Comparison of ENCODE assay signal across 22 mouse cellular contexts in genomic region chr6:38755188-38755587, GRCm38 (mm10).
DNase-seq lines count a peak whose midpoint lies in the region; ATAC-seq and TF ChIP-seq lines count a peak whose summit lies in the region.
"Had no signal": no experiment of that assay in that cellular context is flagged by ENCODE, and none has a peak within 500 bp of the region (broad histone marks: within the 10 kb centered on the region; RNA-seq: fewer than 3 reads in every experiment).

No protein-coding gene starts in this region.

- no peak overlapping the region for H3K4me2 ChIP-seq in heart, postnatal 0 days (ENCODE audit: low read depth, low read length)
- H3K4me2 ChIP-seq: embryonic facial prominence, embryonic 12.5 days; forebrain, embryonic 12.5 days; heart, embryonic 13.5 days; hindbrain, embryonic 12.5 days; limb, embryonic 15.5 days had no signal

- H3K27me3 ChIP-seq in heart, postnatal 0 days (ENCODE audit: control insufficient read depth, insufficient read depth, low read length) = no peaks in the 10 kb centered on the region
- H3K27me3 ChIP-seq: embryonic facial prominence, embryonic 12.5 days; forebrain, embryonic 12.5 days; heart, embryonic 13.5 days; hindbrain, embryonic 12.5 days; limb, embryonic 15.5 days had no signal

- 44% methylated on average over 2 of the region's 2 CpGs for WGBS in heart, postnatal 0 days

- ATAC-seq in heart, postnatal 0 days (ENCODE audit: insufficient read depth, low read depth) = no peak
- ATAC-seq: CD4-positive, CD25-positive, alpha-beta regulatory T cell, adult 4 months; intestine, postnatal 0 days; midbrain, embryonic 16.5 days had no signal

- TF ChIP-seq EP300 in heart, postnatal 0 days (IDR thresholded peaks at IDR 0.05; ENCODE audit: low read depth) = no peak

- H3K4me3 ChIP-seq in heart, postnatal 0 days (ENCODE audit: low read depth, low read length) = no peak overlapping the region
- H3K4me3 ChIP-seq: embryonic facial prominence, embryonic 12.5 days; forebrain, embryonic 12.5 days; heart, embryonic 13.5 days; hindbrain, embryonic 12.5 days; limb, embryonic 15.5 days had no signal

- peaks cover 44% of the 10 kb centered on the region for H3K4me1 ChIP-seq in heart, postnatal 0 days (ENCODE audit: control insufficient read depth, insufficient read depth)

- H3K27ac ChIP-seq in heart, postnatal 0 days (ENCODE audit: low read depth) = peak overlapping the region; percentile 30
- H3K27ac ChIP-seq: embryonic facial prominence, embryonic 12.5 days; forebrain, embryonic 12.5 days; heart, embryonic 13.5 days; hindbrain, embryonic 12.5 days; kidney, postnatal 0 days; limb, embryonic 15.5 days; macrophage had no signal

- peak; percentile 57 for DNase-seq in adrenal gland, postnatal 10 days
- DNase-seq in adrenal gland, postnatal 25 days = no peak
- DNase-seq in heart, adult 11 months = peak; percentile 94
- DNase-seq in heart, postnatal 25 days (ENCODE audit: low spot score) = no peak
- no peak for DNase-seq in heart, postnatal 0 days (ENCODE audit: low spot score)
- no peak for DNase-seq in heart, postnatal 4 days
- peak; percentile 67 for DNase-seq in fat pad, adult 2 months (ENCODE audit: extremely low read depth, low read depth, low spot score)
- DNase-seq in thymus, postnatal 10 days (ENCODE audit: low spot score in 2 of 2) = no peak
- DNase-seq: cerebellum, adult 11-12 months; cerebellum, postnatal 25 days; left cerebral cortex, postnatal 4 days; thymus, postnatal 14 days had no signal

- no peaks in the 10 kb centered on the region for H3K9me3 ChIP-seq in heart, postnatal 0 days (replicated peaks; ENCODE audit: control insufficient read depth, low read length)
- H3K9me3 ChIP-seq: embryonic facial prominence, embryonic 12.5 days; forebrain, embryonic 12.5 days; heart, embryonic 13.5 days; hindbrain, embryonic 12.5 days; limb, embryonic 15.5 days had no signal

- no peak overlapping the region for H3K9ac ChIP-seq in heart, postnatal 0 days (replicated peaks; ENCODE audit: low read depth, low read length)
- H3K9ac ChIP-seq: embryonic facial prominence, embryonic 12.5 days; forebrain, embryonic 12.5 days; heart, embryonic 13.5 days; hindbrain, embryonic 12.5 days; limb, embryonic 15.5 days had no signal

- intact Hi-C loops in heart, postnatal 25 days (cut with DNase I) = no loop called here

- TF ChIP-seq CTCF in heart, postnatal 0 days (IDR thresholded peaks at IDR 0.05; ENCODE audit: low read depth) = no peak

- H3K36me3 ChIP-seq in heart, postnatal 0 days (replicated peaks; ENCODE audit: control insufficient read depth, insufficient read depth, low read length) = no peaks in the 10 kb centered on the region
- H3K36me3 ChIP-seq: embryonic facial prominence, embryonic 12.5 days; heart, embryonic 13.5 days; hindbrain, embryonic 12.5 days; limb, embryonic 15.5 days had no signal

Comparison
In these comparisons a context has a peak if more than half of its experiments do, and no peak if none do; other contexts are left out.
1. DNase-seq: peak in adrenal gland, postnatal 10 days (single experiment), heart, adult 11 months (single experiment) and fat pad, adult 2 months (single experiment); none in adrenal gland, postnatal 25 days (single experiment), heart, postnatal 25 days (single experiment), heart, postnatal 0 days (single experiment), heart, postnatal 4 days (single experiment) and thymus, postnatal 10 days (0 of 2).